11 mouse cellular contexts compared by ENCODE assay signal in the genomic region with DNA sequence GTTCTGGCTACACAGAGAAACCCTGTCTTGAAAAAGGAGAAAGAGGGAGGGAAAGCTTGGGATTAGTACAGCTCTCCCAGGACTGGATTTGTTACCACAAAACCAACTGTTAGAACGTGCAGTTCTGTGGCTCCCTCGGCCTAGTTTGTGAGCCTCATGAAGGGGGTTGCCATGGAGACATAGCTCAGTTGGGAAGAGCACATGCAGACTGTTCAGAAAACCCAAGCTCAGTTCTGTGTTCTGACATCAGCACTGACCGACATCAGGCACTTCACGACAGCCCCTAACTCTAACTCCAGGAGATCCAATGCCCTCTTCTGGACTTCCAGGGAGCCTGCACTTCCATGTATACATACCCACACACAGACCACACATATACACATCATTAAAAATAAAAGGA. TPM values are rescaled to one million over a fixed set of nuclear protein-coding genes. Genes with fewer than 3 reads are reported as not detected.
DNase-seq lines count a peak whose midpoint lies in the region; ATAC-seq and TF ChIP-seq lines count a peak whose summit lies in the region.
"Had no signal": no experiment of that assay in that cellular context is flagged by ENCODE, and none has a peak within 500 bp of the region (broad histone marks: within the 10 kb centered on the region; RNA-seq: fewer than 3 reads in every experiment).

No protein-coding gene starts in this region.

- H3K27me3 ChIP-seq in heart, adult 2 months (ENCODE audit: control insufficient read depth, insufficient read depth, low read length) = no peaks in the 10 kb centered on the region
- H3K27me3 ChIP-seq in forebrain, embryonic 13.5 days = no peaks in the 10 kb centered on the region
- no peaks in the 10 kb centered on the region for H3K27me3 ChIP-seq in cerebellum, adult 2 months (ENCODE audit: control insufficient read depth, insufficient read depth, low read length)
- H3K27me3 ChIP-seq: megakaryocyte, embryonic 14.5 days had no signal

- DNase-seq in heart, adult 11 months = peak; percentile 59
- DNase-seq in heart, adult 2 months = no peak
- DNase-seq in ES-CJ7 (ENCODE audit: low read depth, low spot score) = peak; percentile 35
- DNase-seq in layer of hippocampus, postnatal 14 days (ENCODE audit: low spot score in 2 of 2) = peak; percentile 36 to 81
- DNase-seq in cerebellum, adult 2 months = no peak
- no peak for DNase-seq in spleen, postnatal 36 days (ENCODE audit: low spot score in 2 of 2)
- DNase-seq: gastrocnemius, adult 2 months; liver, postnatal 0 days had no signal

- WGBS in heart, adult 2 months = 82% methylated on average over 4 of the region's 4 CpGs
- WGBS in forebrain, embryonic 13.5 days = 40% methylated on average over 4 of the region's 4 CpGs
- 31% methylated on average over 4 of the region's 4 CpGs for WGBS in cerebellum, adult 2 months

- no peak for TF ChIP-seq POLR2A in heart, adult 2 months (IDR thresholded peaks at IDR 0.05; ENCODE audit: insufficient read depth, low read depth, low read length)
- no peak for TF ChIP-seq POLR2A in cerebellum, adult 2 months (IDR thresholded peaks at IDR 0.05; ENCODE audit: borderline replicate concordance, insufficient read depth, low read length)

- no peak overlapping the region for H3K4me2 ChIP-seq in forebrain, embryonic 13.5 days

- no peak for TF ChIP-seq CTCF in heart, adult 2 months (IDR thresholded peaks at IDR 0.05)
- TF ChIP-seq CTCF in cerebellum, adult 2 months (IDR thresholded peaks at IDR 0.05; ENCODE audit: borderline replicate concordance, insufficient read depth, low read depth, low read length) = no peak

- no peaks in the 10 kb centered on the region for H3K9me3 ChIP-seq in forebrain, embryonic 13.5 days (replicated peaks)
- H3K9me3 ChIP-seq: megakaryocyte, embryonic 14.5 days had no signal

- no peak overlapping the region for H3K4me3 ChIP-seq in heart, adult 2 months
- no peak overlapping the region for H3K4me3 ChIP-seq in forebrain, embryonic 13.5 days
- no peak overlapping the region for H3K4me3 ChIP-seq in cerebellum, adult 2 months (replicated peaks; ENCODE audit: insufficient read depth, low read depth, low read length)
- H3K4me3 ChIP-seq: gastrocnemius, adult 2 months; megakaryocyte, embryonic 14.5 days had no signal

- no peaks in the 10 kb centered on the region for H3K79me2 ChIP-seq in heart, adult 2 months (replicated peaks; ENCODE audit: control insufficient read depth, insufficient read depth, low read length)

- peaks cover 2% of the 10 kb centered on the region for H3K4me1 ChIP-seq in heart, adult 2 months (ENCODE audit: control insufficient read depth, insufficient read depth, low read length)
- peaks cover 11% of the 10 kb centered on the region for H3K4me1 ChIP-seq in forebrain, embryonic 13.5 days
- H3K4me1 ChIP-seq in cerebellum, adult 2 months (ENCODE audit: control insufficient read depth, insufficient read depth, low read length) = peaks cover 3% of the 10 kb centered on the region

- intact Hi-C loops in heart, adult 2 months (cut with DNase I) = no loop called here

- ATAC-seq in forebrain, embryonic 13.5 days = peak; percentile 68; the same call in 1 of the 2 replicates
- ATAC-seq in megakaryocyte, adult 5-6 weeks (ENCODE audit: poor library complexity, severe bottlenecking) = no peak
- ATAC-seq: liver, postnatal 0 days had no signal

- H3K9ac ChIP-seq in heart, adult 2 months (ENCODE audit: low read depth, low read length) = no peak overlapping the region
- H3K9ac ChIP-seq in forebrain, embryonic 13.5 days = no peak overlapping the region
- H3K9ac ChIP-seq: liver, postnatal 0 days had no signal

- H3K27ac ChIP-seq in heart, adult 2 months = no peak overlapping the region
- H3K27ac ChIP-seq in forebrain, embryonic 13.5 days = no peak overlapping the region
- H3K27ac ChIP-seq in cerebellum, adult 2 months (ENCODE audit: insufficient read depth, low read length) = no peak overlapping the region
- H3K27ac ChIP-seq: gastrocnemius, adult 2 months had no signal

- no peaks in the 10 kb centered on the region for H3K36me3 ChIP-seq in heart, adult 2 months (ENCODE audit: control insufficient read depth, insufficient read depth, low read length)
- H3K36me3 ChIP-seq in forebrain, embryonic 13.5 days (ENCODE audit: poor library complexity, severe bottlenecking) = no peaks in the 10 kb centered on the region

- no peak for TF ChIP-seq EP300 in heart, adult 2 months (IDR thresholded peaks at IDR 0.05; ENCODE audit: insufficient read depth, low read depth, low read length)

RNA-seq across cellular contexts. Expression of gene Nipa1, which starts 24.7 kb away (rescaled TPM):
- total RNA-seq in heart, adult 2 months (2021) = 1 to 10 TPM; 5.5 to 6.3 TPM
- polyA plus RNA-seq in heart, adult 2 months (2012; rRNA removed) = 3.7 and 6.2 TPM in 2 replicates
- 14.8 and 15.8 TPM in 2 replicates for polyA plus RNA-seq in forebrain, embryonic 13.5 days (2015; fragmentation: Nextera tagmentation; extraction: Ambion mirVana)
- 10 to 100 TPM; 69.3 to 72.7 TPM for total RNA-seq in layer of hippocampus, postnatal 14 days (2021)
- 28.8 and 30.7 TPM in 2 replicates for polyA plus RNA-seq in cerebellum, adult 2 months (2012; rRNA removed)
- 0.67 and 0.96 TPM in 2 replicates for total RNA-seq in megakaryocyte, adult 5-6 weeks (2015)
- total RNA-seq in megakaryocyte, adult 5-6 weeks (2017) = 0.44 and 2.1 TPM in 2 replicates

RNA-seq across cellular contexts. Expression of gene Nipa2, which starts 32.7 kb away (rescaled TPM):
- 10 to 100 TPM; 37.7 to 39.4 TPM for total RNA-seq in heart, adult 2 months (2021)
- 6.9 and 17.0 TPM in 2 replicates for polyA plus RNA-seq in heart, adult 2 months (2012; rRNA removed)
- polyA plus RNA-seq in forebrain, embryonic 13.5 days (2015; fragmentation: Nextera tagmentation; extraction: Ambion mirVana) = 39.3 and 41.9 TPM in 2 replicates
- 10 to 100 TPM; 63.0 to 63.3 TPM for total RNA-seq in layer of hippocampus, postnatal 14 days (2021)
- polyA plus RNA-seq in cerebellum, adult 2 months (2012; rRNA removed) = 19.5 and 20.5 TPM in 2 replicates
- 72.2 and 73.9 TPM in 2 replicates for total RNA-seq in megakaryocyte, adult 5-6 weeks (2015)
- 46.5 and 48.2 TPM in 2 replicates for total RNA-seq in megakaryocyte, adult 5-6 weeks (2017)

RNA-seq across cellular contexts. Expression of gene Herc2, which starts 55.0 kb away (rescaled TPM):
- total RNA-seq in heart, adult 2 months (2021) = 10 to 100 TPM; 34.8 to 41.0 TPM
- 14.6 and 21.2 TPM in 2 replicates for polyA plus RNA-seq in heart, adult 2 months (2012; rRNA removed)
- polyA plus RNA-seq in forebrain, embryonic 13.5 days (2015; fragmentation: Nextera tagmentation; extraction: Ambion mirVana) = 42.3 and 45.4 TPM in 2 replicates
- total RNA-seq in layer of hippocampus, postnatal 14 days (2021) = 100 to 1,000 TPM; 139 to 154 TPM
- polyA plus RNA-seq in cerebellum, adult 2 months (2012; rRNA removed) = 55.4 and 66.0 TPM in 2 replicates
- 18.2 and 20.6 TPM in 2 replicates for total RNA-seq in megakaryocyte, adult 5-6 weeks (2015)
- total RNA-seq in megakaryocyte, adult 5-6 weeks (2017) = 30.8 and 32.3 TPM in 2 replicates

Comparison
In these comparisons a context has a peak if more than half of its experiments do, and no peak if none do; other contexts are left out.
1. DNase-seq: peak in heart, adult 11 months (single experiment), ES-CJ7 (single experiment) and layer of hippocampus, postnatal 14 days (2 of 2); none in heart, adult 2 months (0 of 2), cerebellum, adult 2 months (0 of 2) and spleen, postnatal 36 days (0 of 2).
2. RNA of gene Nipa1, which starts 24.7 kb away (total RNA-seq): 69.3 to 72.7 TPM in layer of hippocampus, postnatal 14 days; 5.5 to 6.3 TPM in heart, adult 2 months and 0.44 to 2.1 TPM in megakaryocyte, adult 5-6 weeks; every median in the first group is over 4 times any median in the second.